Mouse (Mus musculus) left cerebral cortex, postnatal 36 days (tissue): Measurements from ENCODE around the gene I830077J02Rik. TPM values are rescaled to one million over a fixed set of nuclear protein-coding genes. Genes with fewer than 3 reads are reported as not detected.

Experiments used
- total RNA-seq, 2 experiments: library from RNA; stranded (reverse); gene quantifications; 2 replicates each; pipeline ENCODE4 v1.2.3; 2021

Gene I830077J02Rik
- total RNA-seq, 2 experiments from 2014 or later = 1.4 to 1.8 TPM

Other genes with a start within 250 kb of the I830077J02Rik start
- 10 to 100 TPM; 11.1 to 11.3 TPM for gene Ddx20, start 245.1 kb downstream of the I830077J02Rik start, total RNA-seq
- gene Inka2, start 228.1 kb downstream of the I830077J02Rik start, total RNA-seq = 100 to 1,000 TPM in 1 of 2 experiments, 10 to 100 TPM in 1; 95.7 to 106 TPM
- gene Rap1a, start 131.3 kb downstream of the I830077J02Rik start, total RNA-seq = 10 to 100 TPM; 57.7 to 72.0 TPM
- 1 to 10 TPM in 1 of 2 experiments, under 1 TPM in 1; 0.81 to 1.3 TPM for gene Adora3, start 61.8 kb downstream of the I830077J02Rik start, total RNA-seq
- not detected for gene Tmigd3, start 61.8 kb downstream of the I830077J02Rik start, total RNA-seq
- 10 to 100 TPM; 46.9 to 50.7 TPM for gene Wdr77, start 26.7 kb upstream of the I830077J02Rik start, total RNA-seq
- 100 to 1,000 TPM; 256 to 269 TPM for gene Atp5f1, start 27.4 kb upstream of the I830077J02Rik start, total RNA-seq
- 1 to 10 TPM; 1.1 to 4.9 TPM for gene Ovgp1, start 41.0 kb upstream of the I830077J02Rik start, total RNA-seq
- not detected for gene Pifo, start 82.0 kb upstream of the I830077J02Rik start, total RNA-seq
- not detected for gene Chil5, start 100.2 kb upstream of the I830077J02Rik start, total RNA-seq
- gene Chia1, start 180.6 kb upstream of the I830077J02Rik start, total RNA-seq = under 1 TPM; 0.62 to 0.86 TPM
- not detected for gene Chil3, start 234.9 kb upstream of the I830077J02Rik start, total RNA-seq